Mouse (Mus musculus): ENCODE measurements at regions not wholly inside any gene's neighbourhood (a gene's known extent, or its start where the extent isn't known, plus 50 kb on each side); places are given as distances from the start of the nearest gene placed in this dataset.

DNA sequence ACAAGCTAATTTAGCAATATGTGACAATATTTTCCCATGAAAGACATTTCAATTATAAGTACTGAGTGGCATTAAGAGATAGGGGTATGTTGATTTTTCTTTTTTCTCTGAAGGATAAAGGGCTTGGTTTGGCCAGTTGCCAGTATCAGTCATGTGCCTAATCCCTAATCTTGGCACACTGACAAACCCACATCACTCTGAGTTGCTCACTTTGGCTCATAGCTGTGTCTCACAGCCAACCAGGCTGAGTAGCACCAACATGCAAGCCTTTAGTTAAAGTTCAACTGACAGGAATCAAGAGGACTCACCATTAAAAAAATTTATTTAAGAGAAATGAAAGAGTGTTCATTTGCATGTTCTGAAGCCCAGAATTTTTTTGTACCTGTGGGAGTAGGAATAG, 1861.1 kb upstream of the Cntnap5a start:
- DNase-seq (ENCODE audit: low read depth, low spot score) = peak; percentile 4
- no peak overlapping the region for H3K4me3 ChIP-seq (ENCODE audit: control insufficient read depth in 1 of 2, insufficient read depth in 1 of 2, low read depth in 2 of 2, low read length in 2 of 2)
- no peak overlapping the region for H3K27ac ChIP-seq (ENCODE audit: control insufficient read depth, low read depth, low read length)
- no peaks in the 10 kb centered on the region for H3K27me3 ChIP-seq (ENCODE audit: control insufficient read depth in 1 of 2, insufficient read depth in 2 of 2, low read length in 2 of 2)
- H3K4me1 ChIP-seq (ENCODE audit: control insufficient read depth in 1 of 2, insufficient read depth in 2 of 2, low read length in 2 of 2) = no peaks in the 10 kb centered on the region
- no peaks in the 10 kb centered on the region for H3K79me2 ChIP-seq (ENCODE audit: control insufficient read depth, insufficient read depth, low read length, poor library complexity)
- H3K36me3 ChIP-seq (ENCODE audit: control insufficient read depth in 1 of 2, insufficient read depth in 2 of 2, low read length in 2 of 2) = no peaks in the 10 kb centered on the region
- no peak overlapping the region for H3K9ac ChIP-seq (ENCODE audit: control insufficient read depth, low read depth, low read length, poor library complexity, severe bottlenecking)
- no peaks in the 10 kb centered on the region for H3K9me3 ChIP-seq (replicated peaks; ENCODE audit: insufficient read depth, low read length)
- TF ChIP-seq ZKSCAN1 (IDR thresholded peaks at IDR 0.05; ENCODE audit: low read depth, low read length) (no peak), NELFE (IDR thresholded peaks at IDR 0.05; ENCODE audit: low read depth, low read length) (no peak), SMC3 (IDR thresholded peaks at IDR 0.05; ENCODE audit: low read depth, low read length) (no peak), GATA1 (IDR thresholded peaks at IDR 0.05; ENCODE audit: low read depth, low read length) (no peak), CHD2 (IDR thresholded peaks at IDR 0.05; ENCODE audit: low read length) (no peak), RAD21 (IDR thresholded peaks at IDR 0.05; ENCODE audit: low read depth, low read length) (no peak), HCFC1 (IDR thresholded peaks at IDR 0.05; ENCODE audit: low read depth, low read length) (no peak), MXI1 (IDR thresholded peaks at IDR 0.05; ENCODE audit: low read depth, low read length) (no peak), POLR2A (IDR thresholded peaks at IDR 0.05; ENCODE audit: control insufficient read depth in 1 of 2, insufficient read depth in 1 of 2, low read depth in 1 of 2, low read length in 2 of 2, poor library complexity in 1 of 2) (no peak), USF2 (IDR thresholded peaks at IDR 0.05; ENCODE audit: borderline replicate concordance in 1 of 2, insufficient read depth in 1 of 2, low read depth in 1 of 2, low read length in 2 of 2) (no peak), MYB (IDR thresholded peaks at IDR 0.05; ENCODE audit: low read depth, low read length) (no peak), CTCF (IDR thresholded peaks at IDR 0.05 in 2 of 3, conservative IDR thresholded peaks at IDR 0.05 in 1 of 3; ENCODE audit: control insufficient read depth in 1 of 3, insufficient read depth in 1 of 3, low read depth in 2 of 3, low read length in 3 of 3, poor library complexity in 1 of 3, severe bottlenecking in 1 of 3) (no peak), SIN3A (IDR thresholded peaks at IDR 0.05; ENCODE audit: low read length) (no peak)

DNA sequence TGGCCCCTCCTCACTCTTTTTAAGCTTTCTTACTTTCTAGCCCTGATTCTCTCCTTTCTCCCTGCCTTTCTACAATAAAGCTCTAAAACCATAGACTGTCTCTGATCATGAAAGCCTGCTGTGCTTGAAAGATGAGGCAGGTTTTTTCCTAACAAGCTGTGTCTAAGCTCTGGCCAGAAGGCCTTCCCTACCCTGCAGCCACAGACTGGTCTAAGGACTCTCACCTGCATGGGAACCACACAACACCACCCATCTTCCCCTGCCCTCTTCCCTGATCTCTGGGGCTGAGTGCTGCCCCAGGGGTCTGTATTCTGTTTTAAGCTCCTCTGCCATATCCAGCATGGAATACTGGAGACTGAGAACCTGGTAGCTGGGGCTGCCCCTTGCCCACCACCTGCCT, 1832.1 kb upstream of the Cntnap5a start:
- no peak overlapping the region for H3K9ac ChIP-seq (ENCODE audit: control insufficient read depth, low read depth, low read length, poor library complexity, severe bottlenecking)
- TF ChIP-seq ETS1 (IDR thresholded peaks at IDR 0.05; ENCODE audit: low read depth, low read length) = no peak
- no peak for TF ChIP-seq POLR2A (IDR thresholded peaks at IDR 0.05; ENCODE audit: control insufficient read depth in 1 of 2, insufficient read depth in 1 of 2, low read depth in 1 of 2, low read length in 2 of 2, poor library complexity in 1 of 2)
- no peak for TF ChIP-seq JUND (IDR thresholded peaks at IDR 0.05; ENCODE audit: low read depth, low read length)
- no peak for TF ChIP-seq MXI1 (IDR thresholded peaks at IDR 0.05; ENCODE audit: low read depth, low read length)
- TF ChIP-seq MYB (IDR thresholded peaks at IDR 0.05; ENCODE audit: low read depth, low read length) = no peak
- TF ChIP-seq GABPA (IDR thresholded peaks at IDR 0.05; ENCODE audit: low read depth, low read length) = no peak
- TF ChIP-seq ZNF384 (IDR thresholded peaks at IDR 0.05; ENCODE audit: low read depth, low read length) = no peak
- no peak for TF ChIP-seq NRF1 (IDR thresholded peaks at IDR 0.05; ENCODE audit: insufficient read depth, low read depth, low read length, poor library complexity, severe bottlenecking)
- no peak for TF ChIP-seq ZC3H11A (IDR thresholded peaks at IDR 0.05; ENCODE audit: low read depth, low read length)
- no peaks in the 10 kb centered on the region for H3K9me3 ChIP-seq (replicated peaks; ENCODE audit: insufficient read depth, low read length)
- no peaks in the 10 kb centered on the region for H3K79me2 ChIP-seq (ENCODE audit: control insufficient read depth, insufficient read depth, low read length, poor library complexity)
- H3K36me3 ChIP-seq (ENCODE audit: control insufficient read depth in 1 of 2, insufficient read depth in 2 of 2, low read length in 2 of 2) = no peaks in the 10 kb centered on the region
- no peak overlapping the region for H3K4me3 ChIP-seq (ENCODE audit: control insufficient read depth in 1 of 2, insufficient read depth in 1 of 2, low read depth in 2 of 2, low read length in 2 of 2)
- no peaks in the 10 kb centered on the region for H3K4me1 ChIP-seq (ENCODE audit: control insufficient read depth in 1 of 2, insufficient read depth in 2 of 2, low read length in 2 of 2)
- no peaks in the 10 kb centered on the region for H3K27me3 ChIP-seq (ENCODE audit: control insufficient read depth in 1 of 2, insufficient read depth in 2 of 2, low read length in 2 of 2)
- H3K27ac ChIP-seq (ENCODE audit: control insufficient read depth, low read depth, low read length) = no peak overlapping the region
- DNase-seq (ENCODE audit: low read depth, low spot score) = no peak
